ENCODE assay signal across 1 mouse cellular context in genomic region chr9:11380531-11380930, GRCm38 (mm10).
TF ChIP-seq lines count a peak whose summit lies in the region.

No protein-coding gene starts in this region.

TF ChIP-seq in CH12.LX, 34 proteins besides CTCF, POLR2A, EP300 and RAD21 (continued from another document):
- TF ChIP-seq TCF12 (IDR thresholded peaks at IDR 0.05; ENCODE audit: low read depth, low read length) (peak; percentile 16; the same call in 1 of the 2 replicates), E2F4 (IDR thresholded peaks at IDR 0.05; ENCODE audit: insufficient replicate concordance, low read depth, low read length) (no peak), TBP (conservative IDR thresholded peaks at IDR 0.05; ENCODE audit: low read depth, low read length) (no peak), ZMIZ1 (IDR thresholded peaks at IDR 0.05; ENCODE audit: low read depth, low read length) (no peak), USF1 (IDR thresholded peaks at IDR 0.05; ENCODE audit: low read depth, low read length) (no peak), MXI1 (IDR thresholded peaks at IDR 0.05; ENCODE audit: low read depth, low read length) (no peak)
